Mouse (Mus musculus) ES-E14 (cell line): ENCODE data around the gene Depp1. TPM values are rescaled to one million over a fixed set of nuclear protein-coding genes. Genes with fewer than 3 reads are reported as not detected.
"Not testable (repeated sequence)": the region's sequence is repeated elsewhere in the genome, so short reads cannot be mapped to it uniquely, and the experiment has no call there.

Experiments used
- DNase-seq: peaks from one replicate; pipeline ENCODE4 v3.0.0-alpha.2; 2013; ENCODE audit warnings: low read depth, low spot score
- H3K27ac ChIP-seq: 2 replicates; pipeline ENCODE4 v1.5.1; 2012; ENCODE audit warnings: low read depth, mild to moderate bottlenecking, low read length, moderate library complexity, mixed read lengths; ENCODE audit not compliant: poor library complexity, insufficient read depth, severe bottlenecking
- H3K36me3 ChIP-seq: 2 replicates; pipeline ENCODE4 v1.6.1; 2012; ENCODE audit warnings: mild to moderate bottlenecking, low read length, moderate library complexity, mixed read lengths; ENCODE audit not compliant: control insufficient read depth, poor library complexity, insufficient read depth, severe bottlenecking
- H3K4me1 ChIP-seq, 2 experiments: fragments of 150-350 bp in 1 of 2; sonication (generic) in 1 of 2; 2 replicates each; pipeline ENCODE4 v1.6.1; 2012; ENCODE audit warnings: low read length in 2 of 2, mild to moderate bottlenecking in 1 of 2, mixed read lengths in 1 of 2; ENCODE audit not compliant: control insufficient read depth in 2 of 2, insufficient read depth in 2 of 2, poor library complexity in 1 of 2
- H3K4me3 ChIP-seq, 2 experiments: fragments of 150-350 bp in 1 of 2; sonication (generic) in 1 of 2; 2 replicates each; pipeline ENCODE4 v1.5.1; 2012; ENCODE audit warnings: low read length in 2 of 2, low read depth in 1 of 2, mild to moderate bottlenecking in 1 of 2, mixed read lengths in 1 of 2; ENCODE audit not compliant: insufficient read depth in 1 of 2, poor library complexity in 1 of 2, severe bottlenecking in 1 of 2
- H3K9ac ChIP-seq: 2 replicates; pipeline ENCODE4 v1.6.1; 2012; ENCODE audit warnings: low read depth, mild to moderate bottlenecking, low read length, mixed read lengths; ENCODE audit not compliant: poor library complexity, insufficient read depth, severe bottlenecking
- H3K9me3 ChIP-seq: fragments of 150-350 bp; sonication (generic); 2 replicates; pipeline ENCODE4 v1.6.1; 2012; ENCODE audit warnings: low read depth, mild to moderate bottlenecking, low read length; ENCODE audit not compliant: control insufficient read depth, insufficient read depth
- CHD2 ChIP-seq: IDR thresholded peaks from 2 replicates; pipeline ENCODE4 v1.6.1; 2014; ENCODE audit warnings: mild to moderate bottlenecking, low read depth, low read length, inconsistent platforms
- HCFC1 ChIP-seq: IDR thresholded peaks from 2 replicates; pipeline ENCODE4 v1.6.1; 2012; ENCODE audit warnings: low read length, inconsistent platforms, borderline replicate concordance; ENCODE audit not compliant: insufficient read depth
- MAFK ChIP-seq: IDR thresholded peaks from 2 replicates; pipeline ENCODE4 v1.6.1; 2014; ENCODE audit warnings: mild to moderate bottlenecking, low read depth, low read length, inconsistent platforms; ENCODE audit not compliant: insufficient read depth
- ZC3H11A ChIP-seq: IDR thresholded peaks from 2 replicates; pipeline ENCODE4 v1.6.1; 2012; ENCODE audit warnings: low read depth, mild to moderate bottlenecking, inconsistent platforms, low read length, borderline replicate concordance
- ZNF384 ChIP-seq: IDR thresholded peaks from 2 replicates; pipeline ENCODE4 v1.6.1; 2012; ENCODE audit warnings: low read depth, low read length, inconsistent platforms
- in situ Hi-C, 2 experiments: fragments of 600-800 bp; cut with MboI; formaldehyde crosslinking; loops; one replicate each; pipeline ENCODE4 v1.15.1; 2025; ENCODE audit warnings: low sequenced_read_pairs in 2 of 2, inconsistent platforms in 1 of 2; ENCODE audit not compliant: unreplicated experiment in 2 of 2
- total RNA-seq: library from RNA; depleted of rRNA; stranded (reverse); fragments of 300-350 nt; gene quantifications from 2 replicates; pipeline ENCODE4 v1.2.3, GENCODE M21; 2012

Gene Depp1
- total RNA-seq, 1 experiment, result 0.18 TPM

GRCm38 (mm10) chr6:116621318-116622023, 28.9 kb upstream of the Depp1 start:
- H3K9ac ChIP-seq, result no peak overlapping the region

GRCm38 (mm10) chr6:116626417-116626816, 24.0 kb upstream of the Depp1 start:
- DNase-seq, H3K36me3 ChIP-seq, in situ Hi-C loops, H3K4me1 ChIP-seq, H3K4me3 ChIP-seq, H3K9ac ChIP-seq, H3K9me3 ChIP-seq, H3K27ac ChIP-seq: not testable (repeated sequence)

More at GRCm38 (mm10) chr6:116621318-116622023, 28.9 kb upstream of the Depp1 start:
- Histone ChIP-seq H3K9me3 (no peaks in the 10 kb centered on the region), H3K4me1 (0 out of 4 replicates have a peak, but pooled peaks cover 0 to 1% of the 10 kb centered on the region in 2 experiments), H3K36me3 (peaks cover 2% of the 10 kb centered on the region; the same call in 1 of the 2 replicates), H3K27ac (no peak overlapping the region), H3K4me3 (no peak overlapping the region)
- DNase-seq, result no peak
- TF ChIP-seq ZC3H11A, result no peak
- no peak for TF ChIP-seq MAFK
- no peak for TF ChIP-seq ZNF384
- TF ChIP-seq HCFC1, result no peak
- TF ChIP-seq CHD2, result no peak
- in situ Hi-C loops, result no loop called here

GRCm38 (mm10) chr6:116628095-116628494, 22.3 kb upstream of the Depp1 start:
- H3K27ac ChIP-seq, result no peak overlapping the region
- in situ Hi-C loops, result no loop called here
- H3K36me3 ChIP-seq, result peaks cover 3% of the 10 kb centered on the region; the same call in 1 of the 2 replicates
- no peak for DNase-seq
- H3K4me1 ChIP-seq, result 0 out of 4 replicates have a peak, but pooled peaks cover 0 to 2% of the 10 kb centered on the region in 2 experiments
- peak overlapping the region; percentile 84 for H3K9ac ChIP-seq
- peak overlapping the region; percentile 85 to 87 for H3K4me3 ChIP-seq
- no peaks in the 10 kb centered on the region for H3K9me3 ChIP-seq
- TF ChIP-seq MAFK (no peak), HCFC1 (no peak)

- Histone ChIP-seq H3K27ac (no peak within 1 kb of the TSS), H3K9ac (peak within 1 kb of the TSS; percentile 84)
- in situ Hi-C loops, result no loop called here
Observed at GRCm38 (mm10) chr6:116628539-116629171, 21.8 kb upstream of the Depp1 start, which contains the start of gene Zfp422. Gene Zfp422 (minus strand): TSS chr6:116628999.

More at GRCm38 (mm10) chr6:116628539-116629171, 21.8 kb upstream of the Depp1 start, which contains the start of gene Zfp422:
- H3K36me3 ChIP-seq, result peaks cover 3% of the 10 kb centered on the region; the same call in 1 of the 2 replicates
- H3K4me3 ChIP-seq, result peak within 1 kb of the TSS; percentile 85 to 87
- no peaks in the 10 kb centered on the region for H3K9me3 ChIP-seq
- DNase-seq, result no peak
- H3K4me1 ChIP-seq, result 0 out of 4 replicates have a peak, but pooled peaks cover 0 to 2% of the 10 kb centered on the region in 2 experiments
- TF ChIP-seq HCFC1 (peak; percentile 27; the same call in 1 of the 2 replicates), ZC3H11A (no peak)
